Mouse (Mus musculus) stomach, postnatal 0 days (tissue): ENCODE results near the gene Rita1.

Experiments
- CTCF ChIP-seq: IDR thresholded peaks from 2 replicates; pipeline ENCODE4 v1.5.1; 2016; ENCODE audit warnings: antibody characterized with exemption, low read depth, mild to moderate bottlenecking, moderate library complexity
- EP300 ChIP-seq: optimal IDR thresholded peaks from 2 replicates; pipeline ENCODE3; 2016; ENCODE audit warnings: antibody characterized with exemption

GRCm38 (mm10) chr5:120579211-120579897, 33.0 kb downstream of the Rita1 start:
- TF ChIP-seq CTCF = no peak
- TF ChIP-seq EP300 = no peak
